ENCODE assay signal across 26 mouse cellular contexts in the genomic region with DNA sequence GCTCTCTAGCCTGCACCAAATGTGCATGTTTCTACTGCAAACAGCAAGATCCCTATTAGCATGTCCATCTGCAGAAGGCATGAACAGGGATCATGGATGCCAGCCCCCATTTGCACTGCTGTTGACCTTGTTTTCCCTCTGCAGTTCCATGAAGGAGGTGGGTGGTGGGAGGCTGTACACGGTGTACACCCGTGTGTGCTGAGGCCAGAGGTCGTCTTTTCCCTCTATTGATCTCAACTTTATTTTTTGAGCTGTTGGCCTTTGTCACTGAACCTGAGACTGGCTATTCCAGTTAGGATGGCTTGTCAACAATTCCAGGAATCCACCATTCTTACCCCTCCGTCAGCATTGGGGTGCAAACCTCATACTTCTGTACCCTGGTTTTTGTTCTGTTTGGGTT. TPM values are rescaled to one million over a fixed set of nuclear protein-coding genes. Genes with fewer than 3 reads are reported as not detected.
DNase-seq lines count a peak whose midpoint lies in the region; ATAC-seq and TF ChIP-seq lines count a peak whose summit lies in the region.
"Had no signal": no experiment of that assay in that cellular context is flagged by ENCODE, and none has a peak within 500 bp of the region (broad histone marks: within the 10 kb centered on the region; RNA-seq: fewer than 3 reads in every experiment).

No protein-coding gene starts in this region.

- no peaks in the 10 kb centered on the region for H3K9me3 ChIP-seq in liver, embryonic 11.5 days (ENCODE audit: control insufficient read depth, low read length)
- H3K9me3 ChIP-seq in liver, embryonic 15.5 days (replicated peaks), result no peaks in the 10 kb centered on the region
- H3K9me3 ChIP-seq: embryonic facial prominence, embryonic 10.5 days; embryonic facial prominence, embryonic 13.5 days; forebrain, embryonic 12.5 days; forebrain, embryonic 15.5 days; heart, embryonic 12.5 days; heart, embryonic 15.5 days; hindbrain, embryonic 10.5 days; hindbrain, embryonic 13.5 days had no signal

- no peak for TF ChIP-seq POLR2A in liver, adult 2 months (IDR thresholded peaks at IDR 0.05; ENCODE audit: extremely low read depth, insufficient read depth, low read length)

- WGBS in liver, adult 2 months, result 22% methylated on average over 4 of the region's 4 CpGs
- 68% methylated on average over 4 of the region's 4 CpGs for WGBS in liver, embryonic 11.5 days
- 45% methylated on average over 4 of the region's 4 CpGs for WGBS in liver, embryonic 15.5 days (ENCODE audit: insufficient replicate concordance)

- H3K4me1 ChIP-seq in liver, adult 2 months (ENCODE audit: control insufficient read depth, insufficient read depth, low read length), result peaks cover 33% of the 10 kb centered on the region
- no peaks in the 10 kb centered on the region for H3K4me1 ChIP-seq in liver, embryonic 11.5 days (replicated peaks; ENCODE audit: control insufficient read depth, insufficient read depth, low read length)
- H3K4me1 ChIP-seq in liver, embryonic 15.5 days (replicated peaks), result no peaks in the 10 kb centered on the region; the same call in 1 of the 2 replicates
- H3K4me1 ChIP-seq: embryonic facial prominence, embryonic 13.5 days; forebrain, embryonic 12.5 days; forebrain, embryonic 15.5 days; heart, embryonic 12.5 days; heart, embryonic 15.5 days; hindbrain, embryonic 13.5 days had no signal

- H3K27me3 ChIP-seq in liver, adult 2 months (ENCODE audit: control insufficient read depth, insufficient read depth, low read length), result no peaks in the 10 kb centered on the region
- no peaks in the 10 kb centered on the region for H3K27me3 ChIP-seq in liver, embryonic 11.5 days (replicated peaks; ENCODE audit: control insufficient read depth, insufficient read depth, low read length)
- no peaks in the 10 kb centered on the region for H3K27me3 ChIP-seq in liver, embryonic 15.5 days
- H3K27me3 ChIP-seq: embryonic facial prominence, embryonic 13.5 days; forebrain, embryonic 12.5 days; forebrain, embryonic 15.5 days; heart, embryonic 12.5 days; heart, embryonic 15.5 days; hindbrain, embryonic 13.5 days; Patski had no signal

- peak overlapping the region; percentile 60 for H3K9ac ChIP-seq in liver, adult 2 months (ENCODE audit: low read depth, low read length)
- no peak overlapping the region for H3K9ac ChIP-seq in liver, embryonic 11.5 days (ENCODE audit: low read depth, low read length)
- H3K9ac ChIP-seq in liver, embryonic 15.5 days, result no peak overlapping the region
- H3K9ac ChIP-seq: embryonic facial prominence, embryonic 13.5 days; forebrain, embryonic 12.5 days; forebrain, embryonic 15.5 days; heart, embryonic 12.5 days; heart, embryonic 15.5 days; hindbrain, embryonic 13.5 days had no signal

- H3K27ac ChIP-seq in liver, adult 2 months (replicated peaks; ENCODE audit: insufficient read depth, low read depth, low read length), result peak overlapping the region; percentile 99
- no peak overlapping the region for H3K27ac ChIP-seq in liver, embryonic 11.5 days (ENCODE audit: low read depth, low read length)
- H3K27ac ChIP-seq in liver, embryonic 15.5 days (replicated peaks), result no peak overlapping the region
- H3K27ac ChIP-seq: embryonic facial prominence, embryonic 10.5 days; embryonic facial prominence, embryonic 13.5 days; forebrain, embryonic 12.5 days; forebrain, embryonic 15.5 days; heart, embryonic 15.5 days; hindbrain, embryonic 10.5 days; hindbrain, embryonic 13.5 days had no signal

- no peak overlapping the region for H3K4me3 ChIP-seq in liver, adult 2 months (ENCODE audit: insufficient read depth, low read depth, low read length)
- no peak overlapping the region for H3K4me3 ChIP-seq in liver, embryonic 11.5 days (ENCODE audit: low read depth, low read length)
- no peak overlapping the region for H3K4me3 ChIP-seq in liver, embryonic 15.5 days (replicated peaks)
- H3K4me3 ChIP-seq: embryonic facial prominence, embryonic 10.5 days; embryonic facial prominence, embryonic 13.5 days; erythroblast, embryonic 14.5 days; forebrain, embryonic 12.5 days; forebrain, embryonic 15.5 days; heart, embryonic 12.5 days; heart, embryonic 15.5 days; hindbrain, embryonic 10.5 days; hindbrain, embryonic 13.5 days had no signal

- no peaks in the 10 kb centered on the region for H3K79me2 ChIP-seq in liver, adult 2 months (ENCODE audit: control insufficient read depth, insufficient read depth, low read length)

- H3K36me3 ChIP-seq in liver, adult 2 months (ENCODE audit: control insufficient read depth, insufficient read depth, low read length), result peaks cover 2% of the 10 kb centered on the region
- no peaks in the 10 kb centered on the region for H3K36me3 ChIP-seq in liver, embryonic 11.5 days (ENCODE audit: control insufficient read depth, insufficient read depth, low read length)
- H3K36me3 ChIP-seq in liver, embryonic 15.5 days (replicated peaks), result no peaks in the 10 kb centered on the region
- H3K36me3 ChIP-seq: embryonic facial prominence, embryonic 10.5 days; embryonic facial prominence, embryonic 13.5 days; forebrain, embryonic 12.5 days; forebrain, embryonic 15.5 days; heart, embryonic 12.5 days; heart, embryonic 15.5 days; hindbrain, embryonic 10.5 days; hindbrain, embryonic 13.5 days had no signal

- H3K4me2 ChIP-seq in liver, embryonic 11.5 days, result no peak overlapping the region
- no peak overlapping the region for H3K4me2 ChIP-seq in liver, embryonic 15.5 days
- H3K4me2 ChIP-seq: embryonic facial prominence, embryonic 13.5 days; forebrain, embryonic 12.5 days; forebrain, embryonic 15.5 days; heart, embryonic 12.5 days; heart, embryonic 15.5 days; hindbrain, embryonic 13.5 days had no signal

- no peak for ATAC-seq in liver, embryonic 11.5 days (replicated peaks; ENCODE audit: low FRiP score)
- peak; percentile 67 for ATAC-seq in liver, embryonic 15.5 days (ENCODE audit: insufficient read depth)
- ATAC-seq: forebrain, embryonic 15.5 days; Patski had no signal

- no peak for TF ChIP-seq CTCF in liver, adult 2 months (IDR thresholded peaks at IDR 0.05; ENCODE audit: low read depth, low read length)

- peak; percentile 46 to 63 for DNase-seq in cerebellum, postnatal 10 days
- DNase-seq in cerebellum, postnatal 36 days, result no peak
- peak; percentile 92 for DNase-seq in liver, adult 2 months (ENCODE audit: extremely low read depth, low read depth, low spot score)
- DNase-seq in liver, embryonic 11.5 days (ENCODE audit: low spot score), result no peak
- no peak for DNase-seq in Muller cell, postnatal 12 days (ENCODE audit: inconsistent ontology term)
- DNase-seq: adrenal gland, adult 2 months; adrenal gland, postnatal 14 days; cerebellum, adult 11 months; cerebellum, adult 8-10 months; cerebellum, postnatal 25 days; embryo, embryonic 11 days; gastrocnemius, postnatal 25 days; heart, adult 18-20 months; heart, postnatal 10 days; heart, postnatal 36 days had no signal

RNA-seq across cellular contexts. Expression of gene Egfr, which starts 9.8 kb away (rescaled TPM):
- total RNA-seq in liver, adult 2 months (2014; rRNA removed), result 193 and 198 TPM in 2 replicates
- 117 and 215 TPM in 2 replicates for polyA plus RNA-seq in liver, adult 2 months (2012; rRNA removed)
- polyA plus RNA-seq in liver, embryonic 11.5 days (2014; fragmentation: Nextera tagmentation; extraction: Ambion mirVana), result 2.4 and 3.7 TPM in 2 replicates
- polyA plus RNA-seq in liver, embryonic 15.5 days (2015; fragmentation: Nextera tagmentation; extraction: Ambion mirVana), result 1.1 and 1.6 TPM in 2 replicates
- polyA plus RNA-seq: erythroblast, embryonic 14.5 days had no signal

Comparison
In these comparisons a context has a peak if more than half of its experiments do, and no peak if none do; other contexts are left out.
1. DNase-seq: peak in cerebellum, postnatal 10 days (2 of 2) and liver, adult 2 months (single experiment); none in cerebellum, postnatal 36 days (0 of 2), liver, embryonic 11.5 days (single experiment) and Muller cell, postnatal 12 days (single experiment).
2. RNA of gene Egfr, which starts 9.8 kb away (polyA plus RNA-seq): 117 to 215 TPM in liver, adult 2 months; 2.4 to 3.7 TPM in liver, embryonic 11.5 days and 1.1 to 1.6 TPM in liver, embryonic 15.5 days; every median in the first group is over 10 times any median in the second.